Mouse (Mus musculus) right cerebral cortex, postnatal 14 days (tissue): ENCODE measurements around the gene Mki67.

Experiments
- DNase-seq: peaks from one replicate; pipeline ENCODE4 v3.0.0; 2022

Mki67 gene

GRCm38 (mm10) chr7:135715642-135716444 is at the start of gene Mki67:
TSS of gene Mki67 (minus strand) at chr7:135716361.
- no peak for DNase-seq

GRCm38 (mm10) chr7:135763311-135763710 is 47.1 kb upstream of the Mki67 start:
- no peak for DNase-seq

GRCm38 (mm10) chr7:135758754-135759510 is 42.8 kb upstream of the Mki67 start:
- no peak for DNase-seq

GRCm38 (mm10) chr7:135758171-135758570 is 42.0 kb upstream of the Mki67 start:
- no peak for DNase-seq

- DNase-seq: no peak
Measured at GRCm38 (mm10) chr7:135756984-135757586, 40.9 kb upstream of the Mki67 start.

- peak; percentile 18 for DNase-seq
Measured at GRCm38 (mm10) chr7:135748986-135749385, 32.8 kb upstream of the Mki67 start.

- no peak for DNase-seq
Measured at GRCm38 (mm10) chr7:135747072-135747471, 30.9 kb upstream of the Mki67 start.

GRCm38 (mm10) chr7:135746528-135746927 is 30.4 kb upstream of the Mki67 start:
- no peak for DNase-seq

- DNase-seq: no peak
Measured at GRCm38 (mm10) chr7:135745091-135745490, 28.9 kb upstream of the Mki67 start.

- DNase-seq: no peak
Measured at GRCm38 (mm10) chr7:135740453-135740852, 24.3 kb upstream of the Mki67 start.

- no peak for DNase-seq
Measured at GRCm38 (mm10) chr7:135736581-135736886, 20.4 kb upstream of the Mki67 start.

- peak; percentile 77 for DNase-seq
Measured at GRCm38 (mm10) chr7:135735691-135736580, 19.8 kb upstream of the Mki67 start.

- DNase-seq: no peak
Measured at GRCm38 (mm10) chr7:135734911-135735646, 18.9 kb upstream of the Mki67 start.

- no peak for DNase-seq
Measured at GRCm38 (mm10) chr7:135734379-135734778, 18.2 kb upstream of the Mki67 start.

- no peak for DNase-seq
Measured at GRCm38 (mm10) chr7:135728038-135728437, 11.9 kb upstream of the Mki67 start.

GRCm38 (mm10) chr7:135726707-135727106 is 10.5 kb upstream of the Mki67 start:
- DNase-seq: no peak

GRCm38 (mm10) chr7:135723672-135724341 is 7.6 kb upstream of the Mki67 start:
- no peak for DNase-seq

GRCm38 (mm10) chr7:135722011-135722838 is 6.1 kb upstream of the Mki67 start:
- DNase-seq: no peak

GRCm38 (mm10) chr7:135721436-135721992 is 5.4 kb upstream of the Mki67 start:
- DNase-seq: no peak

GRCm38 (mm10) chr7:135716968-135717557 is 902 bp upstream of the Mki67 start:
- no peak for DNase-seq
